Mouse (Mus musculus) T-cell, adult 2 months (primary cell): ENCODE measurements at regions not wholly inside any gene's neighbourhood (a gene's known extent, or its start where the extent isn't known, plus 50 kb on each side); places are given as distances from the start of the nearest gene placed in this dataset.

Source experiments
- DNase-seq: peaks from one replicate; pipeline ENCODE4 v3.0.0; 2022; ENCODE audit warnings: low spot score

DNA sequence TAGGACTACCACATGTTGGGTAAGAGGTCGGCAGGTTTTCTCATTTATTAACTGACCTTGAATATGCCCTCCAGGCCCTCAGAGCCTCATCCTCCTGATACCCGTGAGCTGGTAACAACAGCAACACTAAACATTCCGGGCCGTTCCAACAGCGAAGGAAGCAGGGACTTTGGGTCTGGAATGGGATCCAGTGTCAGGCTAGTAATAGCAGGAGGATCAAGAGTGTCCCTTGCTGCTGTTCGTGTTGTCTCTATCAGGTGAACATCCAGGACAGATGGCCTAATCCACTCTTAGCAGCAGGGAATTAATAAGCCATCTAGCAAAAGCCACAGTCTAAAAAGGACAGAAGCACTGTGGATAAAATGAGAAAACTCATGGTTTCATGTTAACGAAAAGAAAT, 106.7 kb downstream of the Cpeb2 start:
- DNase-seq, result no peak

GRCm38 (mm10) chr5:43341475-43341874, 108.5 kb downstream of the Cpeb2 start:
- no peak for DNase-seq

- DNase-seq, result no peak
Measured at GRCm38 (mm10) chr5:43344441-43344840, 111.5 kb downstream of the Cpeb2 start.

DNA sequence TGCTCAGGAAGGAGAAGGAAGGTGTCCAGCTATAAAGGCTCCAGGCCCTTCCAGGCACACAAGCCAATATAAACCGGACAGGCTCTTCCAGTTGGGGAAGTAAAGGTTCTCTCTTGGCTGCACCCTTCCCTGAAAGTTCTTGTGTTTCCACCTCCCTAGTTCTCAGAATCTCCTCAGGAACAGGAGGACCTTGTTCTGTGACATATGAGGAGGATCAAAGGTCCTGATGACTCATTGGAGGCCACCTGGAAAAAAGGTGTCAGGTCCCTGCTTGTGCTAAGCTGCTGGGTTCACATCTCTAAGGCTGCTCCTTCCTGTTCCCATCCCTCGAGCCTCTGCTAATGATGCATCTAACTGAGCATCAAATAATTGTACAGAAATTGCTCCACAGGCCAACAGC, 118.0 kb downstream of the Cpeb2 start:
- no peak for DNase-seq

GRCm38 (mm10) chr5:43353021-43353990, 120.3 kb downstream of the Cpeb2 start:
- DNase-seq, result no peak

- DNase-seq, result no peak
Measured at GRCm38 (mm10) chr5:43354351-43354942, 121.5 kb downstream of the Cpeb2 start.

DNA sequence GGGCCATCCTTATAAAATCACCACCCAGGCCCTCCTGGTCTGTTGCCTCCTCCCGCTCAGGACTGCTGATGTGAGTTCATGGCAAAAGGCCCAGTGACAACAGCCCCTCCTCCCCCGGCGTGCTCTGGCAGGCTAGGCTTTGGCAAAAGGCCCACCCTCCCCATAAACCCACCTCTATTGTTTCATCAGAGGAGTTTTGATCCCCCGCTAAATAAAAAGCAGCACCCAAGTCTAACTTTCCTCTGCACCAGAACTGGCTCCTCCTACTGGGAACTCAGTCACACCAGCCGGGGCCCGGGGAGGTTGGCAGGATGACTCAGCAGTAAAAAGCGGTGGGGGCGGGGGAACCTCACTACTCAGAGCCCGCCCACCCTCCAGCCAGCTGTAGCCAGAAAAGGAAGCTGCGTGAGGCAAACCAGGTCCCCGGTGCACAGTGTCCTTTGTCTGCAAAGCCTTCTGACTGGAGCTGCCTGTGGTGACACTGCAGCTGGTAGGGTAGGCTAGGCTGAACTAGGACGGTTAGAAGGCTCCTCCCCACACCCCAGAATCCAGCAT, 122.1 kb downstream of the Cpeb2 start:
- peak; percentile 26 for DNase-seq

DNA sequence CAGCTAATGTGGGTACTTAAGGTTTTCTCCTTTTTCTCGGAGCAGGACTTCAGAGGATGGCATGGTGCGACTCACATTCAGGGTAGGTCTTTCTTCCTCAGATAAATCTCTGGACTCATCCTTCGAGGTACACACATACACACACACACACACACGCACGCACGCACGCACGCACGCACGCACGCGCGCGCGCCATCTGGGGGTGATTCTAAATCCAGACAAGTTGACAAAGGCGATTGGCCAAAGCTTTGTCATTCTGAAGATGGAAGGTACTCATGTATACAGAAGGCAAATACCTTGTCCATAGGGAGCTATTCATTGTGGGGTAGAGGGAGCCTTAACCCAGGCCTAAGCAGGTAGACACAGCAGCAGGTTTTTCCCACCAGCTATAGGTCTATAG, 122.9 kb downstream of the Cpeb2 start:
- no peak for DNase-seq

DNA sequence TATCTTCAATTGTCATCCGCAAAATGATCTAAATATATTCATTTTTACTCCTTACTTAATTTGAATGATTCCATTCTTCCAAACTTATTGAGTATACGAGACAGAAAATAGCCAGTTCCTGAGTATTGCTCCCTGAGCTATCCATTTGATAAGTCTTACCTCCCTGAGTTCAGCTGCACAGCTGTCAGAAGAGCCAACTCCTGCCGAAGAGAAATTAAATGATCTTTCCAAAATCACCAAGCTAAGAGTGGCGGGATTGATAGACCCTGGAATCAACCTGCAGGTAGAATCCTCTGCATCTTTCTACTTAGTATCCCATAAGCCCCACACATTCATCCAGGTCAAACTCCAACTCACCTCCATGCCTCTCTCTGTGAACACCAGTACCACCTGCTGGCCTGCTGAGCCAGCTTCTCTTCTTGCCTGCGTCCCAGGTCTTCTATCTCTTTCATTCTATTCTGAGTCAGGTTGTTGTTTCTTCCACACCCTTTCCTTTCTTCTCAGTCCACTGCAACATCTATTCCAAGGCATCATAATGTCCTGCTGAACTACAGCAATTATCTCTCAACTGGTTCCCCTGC, 124.2 kb downstream of the Cpeb2 start:
- DNase-seq, result no peak

DNA sequence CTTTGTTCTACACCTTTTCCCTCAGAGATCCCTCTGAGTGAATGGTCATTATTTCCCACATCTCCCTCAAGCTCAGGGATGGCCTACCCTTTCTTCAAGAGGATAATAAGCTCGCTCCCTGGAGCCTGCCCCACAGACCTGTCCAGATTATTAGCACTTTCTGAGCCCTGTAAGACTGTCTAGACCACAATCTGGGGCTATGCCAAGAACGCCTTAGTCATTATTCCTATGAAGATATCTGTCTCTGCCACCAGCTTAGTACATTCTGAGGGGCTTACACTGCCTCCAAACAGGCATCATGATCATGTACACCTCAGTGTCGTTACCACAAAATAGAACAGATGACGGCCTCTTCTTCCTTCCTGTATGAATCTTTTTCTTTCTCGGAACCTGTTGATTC, 124.9 kb downstream of the Cpeb2 start:
- DNase-seq, result no peak

GRCm38 (mm10) chr5:43358928-43359765, 126.2 kb downstream of the Cpeb2 start:
- no peak for DNase-seq

- no peak for DNase-seq
Measured at GRCm38 (mm10) chr5:43360298-43360697, 127.3 kb downstream of the Cpeb2 start.

DNA sequence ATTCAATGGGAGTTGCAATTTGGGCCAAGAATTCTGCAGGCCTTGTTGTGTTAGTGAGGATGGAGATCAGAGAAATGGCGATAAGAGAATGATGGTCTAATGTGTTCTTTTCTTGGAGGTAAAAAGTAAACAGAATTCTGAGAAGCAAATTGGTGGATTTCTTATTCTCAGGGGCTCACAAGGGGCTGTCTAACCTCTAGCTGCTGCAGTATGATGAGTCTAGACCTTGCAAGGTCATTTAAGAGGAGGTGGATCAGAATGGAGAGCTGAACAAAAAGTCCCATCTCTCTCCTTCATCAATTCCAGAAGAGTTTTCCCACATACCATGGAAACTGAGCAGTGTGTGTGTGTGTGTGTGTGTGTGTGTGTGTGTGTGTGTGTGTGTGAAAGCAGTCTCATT, 128.1 kb downstream of the Cpeb2 start:
- no peak for DNase-seq

- DNase-seq, result no peak
Measured at GRCm38 (mm10) chr5:43372385-43372784, 139.4 kb downstream of the Cpeb2 start.

GRCm38 (mm10) chr5:43384689-43385375, 130.5 kb upstream of the C1qtnf7 start:
- DNase-seq, result no peak

DNA sequence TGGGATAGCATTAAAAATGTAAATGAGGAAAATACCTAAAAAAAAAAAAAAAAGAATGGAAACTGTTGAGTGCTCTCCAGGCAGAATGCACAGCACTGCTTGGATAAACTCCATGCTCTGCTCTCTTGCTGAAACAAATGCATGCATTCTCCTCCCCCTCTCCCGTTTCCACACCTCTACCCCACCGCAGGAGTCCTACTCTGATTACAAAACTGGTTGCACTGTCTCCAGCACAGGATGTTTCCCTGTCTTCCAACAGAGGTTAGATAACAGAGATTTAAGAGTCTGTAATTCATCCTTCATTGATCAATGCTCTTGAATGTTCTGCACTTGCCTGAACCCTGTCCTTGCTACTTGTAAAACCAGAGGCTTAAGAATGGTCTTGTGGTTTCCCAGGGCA, 124.3 kb upstream of the C1qtnf7 start:
- no peak for DNase-seq

DNA sequence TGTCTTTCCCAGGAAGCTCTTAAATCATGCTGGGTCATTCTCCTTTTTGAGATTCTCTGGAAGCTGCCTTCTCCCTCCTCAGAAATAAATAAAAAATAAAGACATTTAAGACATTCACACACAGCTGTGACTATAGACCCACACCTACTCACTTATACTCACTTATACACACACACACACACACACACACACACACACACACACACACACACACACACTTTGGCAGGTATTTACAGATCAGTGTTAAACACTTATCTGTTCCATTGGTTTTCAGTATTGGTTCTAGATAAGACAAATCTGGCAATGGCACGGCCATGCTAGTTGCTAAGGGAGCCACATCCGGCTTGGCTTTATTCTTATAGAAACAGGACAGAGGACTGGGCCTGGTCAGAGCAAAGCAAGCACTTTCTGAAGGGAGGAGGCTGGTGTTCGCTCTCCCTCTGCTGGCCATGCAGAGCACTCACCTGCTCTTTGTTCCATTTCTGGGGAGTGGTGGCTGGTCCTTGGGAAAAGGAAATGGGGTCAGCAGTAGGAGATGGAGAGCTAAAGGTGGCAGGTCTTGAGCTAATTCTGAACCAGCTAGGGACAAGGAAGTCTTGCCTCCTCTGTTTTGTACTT, 123.8 kb upstream of the C1qtnf7 start:
- DNase-seq, result no peak

DNA sequence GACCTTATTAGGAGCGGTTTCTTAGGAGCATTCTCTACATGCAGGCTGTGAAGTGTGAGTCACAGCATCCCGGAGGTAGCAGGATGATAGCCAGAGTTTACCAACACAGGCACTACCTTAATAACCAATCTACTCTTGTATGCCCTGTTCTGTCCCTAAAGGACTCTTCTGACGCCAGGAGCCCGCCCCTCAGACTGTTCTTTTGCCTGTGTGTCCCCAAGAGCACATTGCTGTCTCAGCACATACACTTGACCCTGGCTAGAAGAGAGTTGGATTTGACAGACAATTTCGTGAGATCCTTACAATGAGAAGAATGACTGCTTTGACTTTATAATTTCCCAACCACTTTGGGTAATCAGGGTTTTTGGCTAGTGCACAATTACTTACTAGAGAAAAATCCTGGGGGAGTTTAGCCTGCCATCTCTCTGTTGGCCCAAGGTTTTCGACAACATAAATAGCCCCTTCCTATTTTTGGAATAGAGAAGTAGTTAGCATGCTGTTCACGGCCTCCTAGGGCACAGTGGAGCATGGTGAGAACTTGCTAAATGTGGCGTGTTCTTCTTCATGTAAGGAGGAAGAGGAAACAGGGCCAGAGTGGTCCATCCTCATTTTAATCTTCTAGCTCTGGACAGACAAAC, 122.3 kb upstream of the C1qtnf7 start:
- no peak for DNase-seq

- no peak for DNase-seq
Measured at GRCm38 (mm10) chr5:43417259-43417658, 98.1 kb upstream of the C1qtnf7 start.
